Mouse (Mus musculus) brain, embryonic 14.5 days (tissue): Measurements from ENCODE around the gene Sgcb. TPM values are rescaled to one million over a fixed set of nuclear protein-coding genes. Genes with fewer than 3 reads are reported as not detected.
A peak's percentile ranks its signal among the peaks of the same experiment; 100 is the strongest.

Experiments
- DNase-seq: peaks from one replicate; pipeline ENCODE4 v3.0.0-alpha.2; 2011; ENCODE audit warnings: low read depth
- CTCF ChIP-seq: fragments of 200-500 bp; IDR thresholded peaks from 2 replicates; pipeline ENCODE4 v1.5.1; 2012; ENCODE audit warnings: inconsistent platforms, mild to moderate bottlenecking, moderate library complexity, borderline replicate concordance; ENCODE audit not compliant: insufficient read depth, insufficient read length; ENCODE audit errors: extremely low read depth
- POLR2A ChIP-seq: fragments of 200-500 bp; IDR thresholded peaks from 2 replicates; pipeline ENCODE4 v1.6.1; 2012; ENCODE audit warnings: mild to moderate bottlenecking, inconsistent platforms, borderline replicate concordance; ENCODE audit not compliant: poor library complexity, insufficient read depth, insufficient read length, severe bottlenecking; ENCODE audit errors: extremely low read depth
- polyA plus RNA-seq: library from polyadenylated mRNA; depleted of rRNA; stranded (reverse); fragments of >200 nt; gene quantifications from 2 replicates; pipeline ENCODE4 v1.2.3, GENCODE M21; 2012; rRNA removed

Sgcb gene
- polyA plus RNA-seq: 18.3 and 20.6 TPM in 2 replicates

- peak; percentile 92 for DNase-seq
- peak; percentile 94 for TF ChIP-seq POLR2A
- TF ChIP-seq CTCF: no peak
Measured at GRCm38 (mm10) chr5:73647261-73647900, at the start of gene Sgcb. TSS of gene Sgcb (minus strand) at chr5:73647790.

GRCm38 (mm10) chr5:73694254-73695015, 46.8 kb upstream of the Sgcb start:
- TF ChIP-seq CTCF (no peak), POLR2A (no peak)
- DNase-seq: no peak

GRCm38 (mm10) chr5:73693778-73694177, 46.2 kb upstream of the Sgcb start:
- TF ChIP-seq CTCF (no peak), POLR2A (no peak)
- no peak for DNase-seq

- no peak for TF ChIP-seq POLR2A
- TF ChIP-seq CTCF: no peak
- DNase-seq: no peak
Measured at GRCm38 (mm10) chr5:73691723-73692520, 44.3 kb upstream of the Sgcb start.

- DNase-seq: no peak
- no peak for TF ChIP-seq POLR2A
- TF ChIP-seq CTCF: no peak
Measured at GRCm38 (mm10) chr5:73690146-73690545, 42.6 kb upstream of the Sgcb start.

- no peak for DNase-seq
- TF ChIP-seq CTCF (no peak), POLR2A (no peak)
Measured at GRCm38 (mm10) chr5:73688576-73688975, 41.0 kb upstream of the Sgcb start.

- peak; percentile 61; the same call in 1 of the 2 replicates for TF ChIP-seq CTCF
- TF ChIP-seq POLR2A: no peak
Measured at GRCm38 (mm10) chr5:73686149-73686548, 38.6 kb upstream of the Sgcb start.

GRCm38 (mm10) chr5:73683706-73684409, 36.3 kb upstream of the Sgcb start:
- no peak for TF ChIP-seq CTCF
- no peak for TF ChIP-seq POLR2A
- DNase-seq: peak; percentile 51

More at GRCm38 (mm10) chr5:73686149-73686548, 38.6 kb upstream of the Sgcb start:
- DNase-seq: peak; percentile 83

GRCm38 (mm10) chr5:73683221-73683620, 35.6 kb upstream of the Sgcb start:
- DNase-seq: no peak
- TF ChIP-seq POLR2A: no peak
- no peak for TF ChIP-seq CTCF

- DNase-seq: peak; percentile 82
- TF ChIP-seq POLR2A (no peak), CTCF (no peak)
Measured at GRCm38 (mm10) chr5:73676626-73677025, 29.0 kb upstream of the Sgcb start.
